Mouse (Mus musculus) left cerebral cortex, adult 9 months (tissue): ENCODE measurements around the gene Kirrel3.
A peak's percentile ranks its signal among the peaks of the same experiment; 100 is the strongest.

ENCODE experiments used
- DNase-seq, 2 experiments: peaks; one replicate each; pipeline ENCODE4 v3.0.0; 2022; ENCODE audit warnings: low spot score in 2 of 2

The Kirrel3 gene

GRCm38 (mm10) chr9:34689375-34689774 lies 203.7 kb downstream of the Kirrel3 start:
- peak; percentile 26 to 40 for DNase-seq

GRCm38 (mm10) chr9:34695646-34696045 lies 210.0 kb downstream of the Kirrel3 start:
- no peak for DNase-seq

DNA sequence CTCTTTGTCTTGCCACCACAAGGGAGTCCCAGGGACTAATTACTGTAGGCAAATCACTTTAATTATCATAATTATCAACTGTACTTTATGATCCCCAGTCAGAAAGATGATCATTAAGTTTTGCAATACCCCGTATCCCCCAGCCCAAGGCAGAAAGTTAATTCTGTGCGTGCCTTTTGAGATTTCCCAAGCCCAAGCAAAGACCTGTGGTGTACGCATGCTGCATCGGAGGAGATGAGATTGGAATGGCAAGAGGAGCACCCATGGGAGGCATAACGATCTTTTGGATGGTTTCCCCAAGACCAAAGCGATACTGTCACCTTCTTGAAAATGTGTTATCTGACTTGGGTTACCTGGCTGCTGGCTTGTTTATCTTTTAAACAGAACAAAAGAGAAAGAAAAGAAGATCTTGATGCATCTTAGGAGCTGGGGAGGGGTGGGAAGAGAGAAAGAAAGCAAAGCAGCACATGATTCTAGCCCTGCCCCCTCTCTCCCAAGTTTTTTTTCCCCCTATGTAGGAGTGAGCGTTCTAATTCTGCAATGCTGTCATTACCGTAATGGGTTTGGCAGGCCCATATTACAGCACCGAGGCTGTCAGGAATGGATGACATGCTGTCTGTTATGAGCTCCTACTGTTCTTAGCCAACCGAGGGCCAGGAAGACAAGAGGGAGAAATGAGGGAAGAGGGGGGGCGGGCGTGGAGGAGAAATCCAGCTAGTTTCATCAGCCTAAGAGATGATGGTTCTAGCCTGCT lies 218.0 kb downstream of the Kirrel3 start:
- peak in 1 of 2 experiments; percentile 56 for DNase-seq

DNA sequence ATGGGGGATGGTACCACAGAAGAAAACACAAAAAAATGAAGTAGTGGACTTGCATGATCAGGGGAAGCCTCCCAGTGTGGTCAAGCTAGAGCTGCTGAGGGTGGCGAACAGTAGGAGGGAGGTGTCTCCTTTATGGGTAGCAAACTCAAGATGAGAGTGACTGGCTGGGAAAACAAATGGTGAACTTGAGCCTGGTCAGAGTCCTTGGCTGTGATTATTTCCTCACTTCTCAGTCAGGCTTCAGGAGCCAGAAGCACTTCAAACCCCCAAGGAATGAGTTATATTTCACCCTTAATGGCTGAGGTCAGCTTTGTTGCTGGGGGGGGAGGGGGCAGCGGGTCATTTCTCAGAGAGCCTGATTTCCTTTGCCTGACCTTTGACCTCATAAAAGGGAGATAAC lies 218.7 kb downstream of the Kirrel3 start:
- no peak for DNase-seq

DNA sequence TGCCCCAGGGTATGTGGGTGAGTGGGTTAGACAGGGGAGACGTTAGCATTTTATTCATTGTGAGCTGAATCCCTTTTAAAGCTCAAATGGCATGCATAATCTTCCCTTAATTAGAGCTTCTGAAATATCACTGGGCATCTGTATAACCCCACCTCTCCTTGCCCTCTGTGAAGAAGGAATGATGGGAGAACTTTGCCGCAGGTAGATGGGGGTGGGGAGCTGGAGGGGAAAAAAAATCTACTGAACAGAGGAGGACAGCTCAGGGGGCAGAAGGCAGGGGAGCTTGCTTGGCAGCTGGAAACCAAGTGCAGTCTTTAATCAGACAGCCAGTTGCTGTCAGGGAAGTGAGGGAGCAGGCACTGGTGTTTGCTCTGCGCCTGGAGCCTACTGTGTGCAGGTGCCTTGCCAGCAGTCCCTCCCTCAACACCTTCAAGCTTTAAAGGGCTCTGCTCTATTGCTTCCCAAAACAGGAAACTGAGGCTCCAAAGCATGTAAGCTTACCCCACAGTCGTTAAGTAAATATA lies 220.7 kb downstream of the Kirrel3 start:
- no peak for DNase-seq

DNA sequence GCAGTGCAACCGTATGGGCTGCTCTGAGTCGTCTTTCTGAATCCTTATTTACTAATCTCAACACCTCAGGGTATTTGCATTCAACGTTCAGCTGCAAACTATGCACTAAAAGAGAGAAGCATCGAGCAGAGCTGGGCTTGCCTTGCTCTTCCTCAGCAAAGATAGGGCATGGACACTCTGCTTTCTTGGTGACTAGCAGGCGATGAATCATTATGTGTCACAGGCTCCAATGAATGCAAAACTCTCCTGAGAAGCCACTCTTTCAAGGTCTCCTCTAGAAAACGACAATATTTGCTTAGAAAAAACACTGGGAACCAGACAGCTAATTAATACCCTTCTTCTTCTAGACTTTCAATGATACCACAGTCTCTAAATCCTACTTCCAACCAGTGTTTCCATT lies 223.0 kb downstream of the Kirrel3 start:
- no peak for DNase-seq

DNA sequence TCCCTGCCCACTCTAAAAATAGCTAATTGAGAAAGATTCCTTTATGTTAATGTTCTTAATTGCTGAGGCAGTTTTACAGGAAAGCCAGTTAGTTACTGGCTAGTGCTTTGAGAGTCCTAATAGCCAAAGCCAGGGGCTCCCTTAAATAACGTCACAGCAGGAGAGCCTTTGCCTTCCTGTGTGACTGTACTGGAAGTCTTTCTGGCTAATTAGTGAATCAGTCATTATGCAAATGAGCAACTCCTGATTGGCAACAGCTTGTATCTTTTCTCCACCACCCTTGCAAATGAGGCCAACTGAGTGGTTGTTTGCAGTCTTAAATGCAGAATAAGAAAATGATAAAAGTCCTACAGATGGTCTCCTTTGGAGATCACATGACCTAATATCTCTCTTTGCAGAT lies 226.3 kb downstream of the Kirrel3 start:
- no peak for DNase-seq

- DNase-seq = no peak
Observed at GRCm38 (mm10) chr9:34712996-34713395, 227.3 kb downstream of the Kirrel3 start.

GRCm38 (mm10) chr9:34713462-34713926 lies 227.8 kb downstream of the Kirrel3 start:
- DNase-seq = no peak

- DNase-seq = no peak
Observed at GRCm38 (mm10) chr9:34714996-34715619, 229.4 kb downstream of the Kirrel3 start.

DNA sequence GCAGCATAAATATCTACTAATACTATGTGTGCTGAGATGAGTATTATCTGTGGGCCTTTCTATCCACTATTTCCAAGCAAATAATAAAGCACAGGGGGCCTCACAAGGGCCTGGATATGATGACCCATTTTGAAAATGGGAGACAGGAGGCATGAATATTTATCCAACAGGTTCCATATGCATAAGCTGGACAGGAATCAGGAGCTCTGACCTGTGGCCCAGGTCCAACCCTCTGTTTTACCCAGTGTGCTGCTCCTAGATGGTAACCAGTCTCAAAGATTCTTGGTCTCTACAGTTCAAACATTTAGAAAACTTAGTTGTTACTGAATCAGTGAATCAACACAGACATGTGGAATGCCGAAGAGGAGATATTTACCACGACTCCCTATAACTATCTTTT lies 230.8 kb downstream of the Kirrel3 start:
- DNase-seq = no peak

DNA sequence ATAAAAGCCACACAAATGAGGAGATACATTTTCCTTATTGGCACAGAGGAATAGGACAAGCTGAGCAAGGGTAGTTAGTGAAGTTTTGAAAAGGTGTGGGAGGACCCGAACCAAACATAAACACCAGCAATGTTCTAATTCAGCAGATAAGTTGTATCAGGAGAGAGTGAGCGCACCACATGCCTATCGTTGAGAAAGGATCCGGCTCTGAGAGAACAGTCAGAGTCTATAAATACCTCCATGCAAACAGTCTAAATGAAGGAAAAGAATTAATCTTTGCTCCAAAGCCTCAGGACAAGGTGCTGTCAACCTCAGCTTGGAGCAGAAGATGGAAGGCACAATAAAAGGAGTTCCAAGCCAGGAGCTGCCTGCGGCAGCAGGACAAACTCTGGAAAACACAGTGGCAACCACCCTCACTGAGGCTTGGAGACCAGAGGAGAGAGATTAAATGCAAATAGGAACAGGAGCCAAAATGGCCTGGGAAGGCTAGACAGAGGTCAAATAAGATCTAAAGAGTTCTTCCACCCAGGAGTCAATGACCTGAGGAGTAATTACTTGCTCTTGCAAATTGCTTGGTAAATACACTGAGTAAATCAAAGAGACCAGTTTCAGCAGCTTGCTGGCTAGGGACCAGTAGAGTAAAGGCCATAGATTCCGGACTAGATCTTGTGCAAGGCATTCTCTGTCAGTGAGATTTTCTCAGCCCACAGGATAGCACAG lies 235.9 kb downstream of the Kirrel3 start:
- DNase-seq = no peak

GRCm38 (mm10) chr9:34722198-34722550 lies 236.5 kb downstream of the Kirrel3 start:
- no peak for DNase-seq

DNA sequence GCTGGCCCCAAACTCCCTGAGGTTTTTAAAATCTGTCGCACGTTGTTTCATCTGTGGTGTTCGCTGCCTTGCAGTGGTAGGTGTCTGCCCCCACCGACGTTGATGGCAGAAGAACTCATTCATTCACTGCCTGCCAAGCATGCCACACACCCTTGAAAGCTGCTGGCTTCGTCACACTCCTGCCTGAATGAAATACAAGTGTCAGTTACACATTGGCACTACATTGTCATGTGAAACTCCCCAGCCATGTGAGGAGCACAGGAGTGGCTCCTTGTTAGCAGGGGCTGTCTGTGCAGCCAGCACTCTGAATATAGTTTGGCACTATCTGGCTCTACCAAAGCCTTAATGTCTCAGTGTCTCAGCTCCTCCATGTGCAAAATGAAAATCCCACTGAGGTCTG lies 246.8 kb downstream of the Kirrel3 start:
- DNase-seq = no peak

GRCm38 (mm10) chr9:34733579-34733978 lies 247.9 kb downstream of the Kirrel3 start:
- no peak for DNase-seq

DNA sequence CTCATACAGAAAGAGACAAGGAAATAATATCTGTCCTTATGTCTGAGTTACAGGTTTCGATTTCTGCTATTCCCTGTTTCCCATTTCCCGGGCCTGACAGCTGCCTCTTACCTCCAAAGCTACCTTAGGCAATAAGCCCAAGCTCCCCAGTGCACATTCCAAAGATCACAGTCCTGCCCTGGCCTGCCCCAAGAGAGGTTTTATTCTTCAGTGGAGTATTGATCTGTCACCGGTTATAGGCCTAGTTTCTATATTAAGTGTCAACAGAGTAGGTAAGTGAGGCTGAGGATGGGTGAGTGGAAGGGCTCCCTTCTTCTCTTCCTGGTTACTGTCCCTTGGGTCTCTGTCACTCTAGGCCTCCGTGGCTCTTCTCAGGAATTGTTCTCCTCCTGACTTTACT lies 249.3 kb downstream of the Kirrel3 start:
- DNase-seq = no peak

DNA sequence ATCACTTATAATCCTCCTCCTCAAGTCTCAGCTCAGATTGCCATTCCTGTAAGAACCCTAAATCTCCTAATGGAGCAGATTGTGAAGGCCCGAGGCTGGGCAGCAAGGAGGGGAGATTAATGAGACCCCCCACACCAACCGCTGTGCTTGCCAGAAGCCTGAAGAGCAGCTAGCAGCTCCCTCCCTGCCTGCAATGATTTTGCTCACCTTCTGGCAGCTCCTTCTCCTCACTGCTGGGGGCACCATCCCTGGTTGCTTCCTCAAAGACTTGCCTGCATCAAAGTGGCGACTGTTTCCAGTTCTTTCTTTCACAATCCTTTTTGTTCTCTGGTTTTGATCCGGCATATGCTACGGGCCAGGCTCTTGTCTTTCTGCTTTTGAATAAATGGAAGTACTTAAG lies 253.7 kb downstream of the Kirrel3 start:
- DNase-seq = no peak

DNA sequence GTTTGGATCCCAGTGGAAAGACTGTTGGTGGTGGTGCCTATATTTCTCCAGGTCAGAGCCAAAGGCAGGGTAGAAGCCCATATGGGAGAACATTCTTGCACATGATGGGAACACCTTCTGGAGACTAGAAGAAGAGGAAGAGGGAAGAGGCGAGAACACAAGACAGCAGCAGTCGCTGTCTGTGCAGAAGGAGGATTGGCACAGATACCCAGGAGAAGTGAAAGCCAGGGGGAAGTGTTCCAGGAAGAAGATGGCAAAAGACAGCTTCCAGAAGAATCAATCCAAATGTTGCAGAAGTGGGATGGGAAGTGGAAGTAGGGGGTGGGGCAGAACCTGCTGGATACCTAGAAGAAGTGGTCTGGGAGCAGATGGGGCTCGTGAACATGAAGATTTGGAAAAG lies 255.1 kb downstream of the Kirrel3 start:
- peak in 1 of 2 experiments; percentile 38 for DNase-seq

- DNase-seq = no peak
Observed at GRCm38 (mm10) chr9:34748003-34748402, 262.3 kb downstream of the Kirrel3 start.

DNA sequence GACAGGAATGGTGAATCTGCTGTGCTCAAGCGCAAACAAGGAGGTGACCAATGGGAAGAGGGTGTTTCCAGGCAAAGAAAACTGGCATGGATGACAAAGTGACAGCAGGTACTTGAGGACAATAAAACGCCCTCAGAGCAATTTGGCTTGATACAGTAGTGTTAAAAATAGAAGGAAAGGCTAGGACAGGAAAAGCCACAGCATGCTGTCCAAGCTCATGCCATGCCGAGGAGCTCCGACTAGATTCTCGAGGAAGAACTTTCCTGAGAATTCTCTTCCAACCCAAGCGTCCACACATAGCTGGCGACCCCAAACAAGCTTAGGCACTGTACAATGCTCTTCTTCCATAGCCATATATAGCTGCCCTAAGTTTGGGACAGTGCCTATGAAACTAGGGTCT lies 263.5 kb downstream of the Kirrel3 start:
- no peak for DNase-seq

GRCm38 (mm10) chr9:34749877-34750276 lies 264.2 kb downstream of the Kirrel3 start:
- no peak for DNase-seq

DNA sequence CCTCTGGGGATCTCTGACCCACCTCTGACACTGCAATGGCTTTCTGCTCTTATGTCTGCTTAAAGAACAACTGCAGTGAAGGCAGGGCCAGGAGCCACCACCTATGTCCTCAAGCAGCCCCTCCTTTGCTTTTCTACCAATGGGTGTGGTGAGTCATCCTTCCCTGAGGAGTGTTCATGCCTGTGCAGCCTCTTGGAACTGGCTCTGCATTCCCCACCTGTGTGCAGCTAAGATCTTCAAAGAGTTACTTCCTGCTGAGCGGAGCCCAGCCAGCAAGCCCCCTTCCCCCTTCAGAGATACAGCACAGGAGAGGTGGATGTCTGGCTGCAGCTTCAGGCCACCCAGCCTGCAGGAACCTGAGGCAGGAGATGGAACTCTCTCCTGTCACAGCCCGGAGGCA lies 265.2 kb downstream of the Kirrel3 start:
- DNase-seq = no peak
